Comparison of ENCODE assay signal across 8 mouse cellular contexts in the genomic region with DNA sequence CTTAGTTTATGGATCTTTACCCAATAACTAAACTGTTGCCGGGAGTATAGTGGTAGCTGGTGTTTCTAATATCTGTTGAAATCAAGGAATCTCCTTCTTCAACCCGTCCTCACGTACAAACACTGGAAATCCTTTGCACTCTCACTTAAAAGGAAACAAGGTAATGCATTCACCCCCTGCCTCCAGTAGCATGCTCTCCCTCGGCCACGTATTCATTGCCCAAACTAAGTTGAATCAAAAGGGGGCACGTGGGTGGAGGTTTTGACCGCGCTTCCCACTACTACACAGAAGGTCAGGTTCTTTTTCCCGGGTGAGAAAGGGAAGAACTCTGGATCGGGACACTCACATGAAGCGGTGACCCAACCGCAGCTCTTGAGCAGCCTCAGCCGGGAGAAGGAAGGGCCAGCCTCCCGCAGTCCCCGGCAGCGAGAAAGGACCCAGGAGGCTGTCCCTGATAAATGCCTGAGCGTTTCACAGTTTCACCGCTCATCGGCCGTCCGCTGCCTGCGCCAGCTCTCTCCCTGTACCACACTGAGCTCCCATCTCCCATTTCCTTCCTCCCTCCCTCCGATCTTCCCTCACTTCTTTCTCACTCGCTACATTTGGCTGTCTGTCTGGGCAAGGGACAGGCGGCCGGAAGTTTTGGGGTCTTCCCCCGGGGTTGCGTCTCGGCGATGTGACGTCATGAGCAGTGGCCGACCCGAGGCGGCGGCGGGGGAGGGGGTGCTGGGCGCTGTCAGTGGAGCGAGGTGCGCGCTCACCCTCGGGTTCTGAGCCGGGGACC. TPM values are rescaled to one million over a fixed set of nuclear protein-coding genes. Genes with fewer than 3 reads are reported as not detected.
DNase-seq lines count a peak whose midpoint lies in the region; ATAC-seq and TF ChIP-seq lines count a peak whose summit lies in the region.

A gene (plus strand): TSS at position 698 of the 784 bp plus-strand sequence.

- H3K36me3 ChIP-seq in embryonic facial prominence, embryonic 13.5 days: peaks cover 6% of the 10 kb centered on the region; the same call in 1 of the 2 replicates
- no peaks in the 10 kb centered on the region; the same call in 1 of the 2 replicates for H3K36me3 ChIP-seq in kidney, adult 2 months (ENCODE audit: control insufficient read depth, insufficient read depth, low read length)
- H3K36me3 ChIP-seq in limb, embryonic 12.5 days: peaks cover 6% of the 10 kb centered on the region; the same call in 1 of the 2 replicates
- 0 out of 2 replicates have a peak, but pooled peaks cover 5% of the 10 kb centered on the region for H3K36me3 ChIP-seq in midbrain, embryonic 15.5 days (replicated peaks)
- H3K36me3 ChIP-seq in spleen, adult 2 months (ENCODE audit: control insufficient read depth, insufficient read depth, low read length): peaks cover 2% of the 10 kb centered on the region

- peaks cover 14% of the 10 kb centered on the region for H3K4me1 ChIP-seq in embryonic facial prominence, embryonic 13.5 days
- peaks cover 6% of the 10 kb centered on the region; the same call in 1 of the 2 replicates for H3K4me1 ChIP-seq in kidney, adult 2 months (ENCODE audit: control insufficient read depth, insufficient read depth, low read length)
- H3K4me1 ChIP-seq in limb, embryonic 12.5 days (replicated peaks): peaks cover 14% of the 10 kb centered on the region
- H3K4me1 ChIP-seq in midbrain, embryonic 15.5 days: peaks cover 20% of the 10 kb centered on the region
- peaks cover 2% of the 10 kb centered on the region; the same call in 1 of the 2 replicates for H3K4me1 ChIP-seq in spleen, adult 2 months (ENCODE audit: control insufficient read depth, insufficient read depth, insufficient read length)

- peak within 1 kb of the TSS; percentile 88 for H3K4me3 ChIP-seq in embryonic facial prominence, embryonic 13.5 days
- H3K4me3 ChIP-seq in kidney, adult 2 months (ENCODE audit: insufficient read depth, low read depth, low read length): peak within 1 kb of the TSS; percentile 77
- H3K4me3 ChIP-seq in limb, embryonic 12.5 days (replicated peaks): peak within 1 kb of the TSS; percentile 78
- H3K4me3 ChIP-seq in midbrain, embryonic 15.5 days: peak within 1 kb of the TSS; percentile 91
- H3K4me3 ChIP-seq in spleen, adult 2 months (ENCODE audit: extremely low read depth, insufficient read depth, insufficient read length): peak within 1 kb of the TSS; percentile 74

- no peak for TF ChIP-seq CTCF in kidney, adult 2 months (conservative IDR thresholded peaks at IDR 0.05; ENCODE audit: insufficient read depth, insufficient read length, low read depth, low read length)
- TF ChIP-seq CTCF in spleen, adult 2 months (IDR thresholded peaks at IDR 0.05; ENCODE audit: extremely low read depth, insufficient read depth, insufficient read length, insufficient replicate concordance): no peak

- no peaks in the 10 kb centered on the region for H3K9me3 ChIP-seq in embryonic facial prominence, embryonic 13.5 days
- H3K9me3 ChIP-seq in limb, embryonic 12.5 days: no peaks in the 10 kb centered on the region
- H3K9me3 ChIP-seq in midbrain, embryonic 15.5 days: no peaks in the 10 kb centered on the region

- H3K27ac ChIP-seq in embryonic facial prominence, embryonic 13.5 days: peak within 1 kb of the TSS; percentile 93
- peak within 1 kb of the TSS; percentile 96 for H3K27ac ChIP-seq in kidney, adult 2 months (ENCODE audit: insufficient read depth, low read depth, low read length)
- peak within 1 kb of the TSS; percentile 87 for H3K27ac ChIP-seq in limb, embryonic 12.5 days
- peak within 1 kb of the TSS; percentile 94 for H3K27ac ChIP-seq in midbrain, embryonic 15.5 days
- H3K27ac ChIP-seq in spleen, adult 2 months (ENCODE audit: insufficient read depth, low read length): peak within 1 kb of the TSS; percentile 89

- peak within 1 kb of the TSS; percentile 91 for H3K9ac ChIP-seq in embryonic facial prominence, embryonic 13.5 days
- H3K9ac ChIP-seq in limb, embryonic 12.5 days (replicated peaks): peak within 1 kb of the TSS; percentile 75
- H3K9ac ChIP-seq in midbrain, embryonic 15.5 days: peak within 1 kb of the TSS; percentile 94

- under 1% methylated on average over 42 of the region's 42 CpGs for WGBS in embryonic facial prominence, embryonic 13.5 days
- under 1% methylated on average over 42 of the region's 42 CpGs for WGBS in kidney, adult 2 months
- under 1% methylated on average over 42 of the region's 42 CpGs for WGBS in limb, embryonic 12.5 days
- WGBS in midbrain, embryonic 15.5 days: under 1% methylated on average over 42 of the region's 42 CpGs
- WGBS in spleen, adult 2 months: under 1% methylated on average over 42 of the region's 42 CpGs

- ATAC-seq in embryonic facial prominence, embryonic 13.5 days (ENCODE audit: insufficient number of reproducible peaks, insufficient read depth, low FRiP score, low TSS enrichment, low read depth): peak; percentile 96
- ATAC-seq in limb, embryonic 12.5 days (ENCODE audit: insufficient number of reproducible peaks, insufficient read depth, low FRiP score, low TSS enrichment, low read depth): peak; percentile 96
- ATAC-seq in midbrain, embryonic 15.5 days (replicated peaks): peak; percentile 98

- no peaks in the 10 kb centered on the region for H3K27me3 ChIP-seq in embryonic facial prominence, embryonic 13.5 days
- H3K27me3 ChIP-seq in kidney, adult 2 months (replicated peaks; ENCODE audit: control insufficient read depth, insufficient read depth, low read length): no peaks in the 10 kb centered on the region
- no peaks in the 10 kb centered on the region for H3K27me3 ChIP-seq in limb, embryonic 12.5 days
- H3K27me3 ChIP-seq in midbrain, embryonic 15.5 days (replicated peaks): no peaks in the 10 kb centered on the region
- no peaks in the 10 kb centered on the region for H3K27me3 ChIP-seq in spleen, adult 2 months (ENCODE audit: control insufficient read depth, insufficient read depth, low read length)

- peak within 1 kb of the TSS; percentile 83 for H3K4me2 ChIP-seq in embryonic facial prominence, embryonic 13.5 days
- H3K4me2 ChIP-seq in limb, embryonic 12.5 days: peak within 1 kb of the TSS; percentile 82
- peak within 1 kb of the TSS; percentile 56 for H3K4me2 ChIP-seq in midbrain, embryonic 15.5 days

- peak; percentile 13 for TF ChIP-seq POLR2A in kidney, adult 2 months (IDR thresholded peaks at IDR 0.05; ENCODE audit: low read depth, low read length)
- TF ChIP-seq POLR2A in spleen, adult 2 months (IDR thresholded peaks at IDR 0.05; ENCODE audit: low read depth, low read length): peak; percentile 35; the same call in 1 of the 2 replicates

- peak; percentile 91 for DNase-seq in 3134 (ENCODE audit: extremely low read depth, insufficient read length, low spot score)
- DNase-seq in adrenal gland, postnatal 36 days: peak; percentile 95
- peak; percentile 92 to 96 for DNase-seq in heart, adult 18-20 months
- DNase-seq in kidney, adult 2 months: peak; percentile 96
- DNase-seq in spleen, adult 2 months (ENCODE audit: low read depth in 1 of 2, low spot score in 2 of 2): peak; percentile 85 to 86

RNA-seq across cellular contexts. Expression of the gene that starts here (rescaled TPM):
- total RNA-seq in adrenal gland, postnatal 36 days (2021): 10 to 100 TPM; 23.4 to 23.7 TPM
- 29.7 and 30.9 TPM in 2 replicates for polyA plus RNA-seq in embryonic facial prominence, embryonic 13.5 days (2015; fragmentation: Nextera tagmentation; extraction: Ambion mirVana)
- 10 to 100 TPM; 12.8 to 14.4 TPM for total RNA-seq in heart, adult 18-20 months (2021)
- 7.6 and 8.4 TPM in 2 replicates for polyA plus RNA-seq in kidney, adult 2 months (2012; rRNA removed)
- 28.7 and 30.5 TPM in 2 replicates for polyA plus RNA-seq in limb, embryonic 12.5 days (2016; fragmentation: Nextera tagmentation; extraction: Ambion mirVana)
- 36.3 and 38.0 TPM in 2 replicates for polyA plus RNA-seq in midbrain, embryonic 15.5 days (2015; fragmentation: Nextera tagmentation; extraction: Ambion mirVana)
- polyA plus RNA-seq in spleen, adult 2 months (2012; rRNA removed): 2.7 and 2.8 TPM in 2 replicates

Comparison
In these comparisons a context has a peak if more than half of its experiments do, and no peak if none do; other contexts are left out.
1. Peak in every context shown above with its lines: DNase-seq, ATAC-seq, H3K4me3 ChIP-seq and H3K27ac ChIP-seq.